Mouse (Mus musculus) E14TG2a.4 (cell line): ENCODE measurements around the gene Trim11.

Source experiments
- CTCF ChIP-seq: conservative IDR thresholded peaks from 2 replicates; pipeline ENCODE4 v1.5.1; 2014; ENCODE audit warnings: low read length
- NANOG ChIP-seq: IDR thresholded peaks from 2 replicates; pipeline ENCODE4 v1.6.1; 2014; ENCODE audit warnings: borderline replicate concordance, low read length, mixed read lengths
- POU5F1 ChIP-seq: IDR thresholded peaks from 2 replicates; pipeline ENCODE4 v1.6.1; 2014; ENCODE audit warnings: low read length, borderline replicate concordance

DNA sequence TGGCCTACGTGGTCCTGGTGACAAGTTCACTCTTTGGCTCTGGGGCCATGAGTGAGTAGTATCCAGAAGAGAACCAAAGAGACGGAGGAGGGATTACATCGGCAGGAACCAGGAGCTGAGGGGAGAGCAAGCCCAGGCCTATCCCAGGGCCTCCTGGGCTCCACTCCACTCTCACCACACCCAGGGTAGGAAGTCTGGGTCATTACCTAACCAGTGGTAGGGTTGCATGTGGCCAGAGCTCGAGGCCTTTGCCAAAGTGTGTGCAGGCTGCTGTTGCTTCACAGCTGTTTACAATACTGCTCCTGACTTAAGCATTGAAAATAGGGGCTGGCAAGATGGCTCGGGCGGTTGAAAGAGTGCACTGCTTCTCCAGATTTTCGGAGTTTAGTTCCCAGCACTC, 1.8 kb downstream of the Trim11 start:
- TF ChIP-seq CTCF (no peak), POU5F1 (no peak), NANOG (no peak)
